ENCODE assay signal across 8 mouse cellular contexts in genomic region chr10:93282526-93282964, GRCm38 (mm10). TPM values are rescaled to one million over a fixed set of nuclear protein-coding genes. Genes with fewer than 3 reads are reported as not detected.
DNase-seq lines count a peak whose midpoint lies in the region; ATAC-seq and TF ChIP-seq lines count a peak whose summit lies in the region.

No protein-coding gene starts in this region.

- TF ChIP-seq CTCF in lung, embryonic 14.5 days (IDR thresholded peaks at IDR 0.05; ENCODE audit: low read depth) = no peak
- no peak for TF ChIP-seq CTCF in hindbrain, postnatal 0 days (IDR thresholded peaks at IDR 0.05; ENCODE audit: low read depth)

- DNase-seq in lung, embryonic 14.5 days = peak; percentile 76
- no peak for DNase-seq in lung, postnatal 25 days (ENCODE audit: low spot score)
- peak; percentile 61 for DNase-seq in hindbrain, postnatal 0 days (ENCODE audit: low spot score)
- no peak for DNase-seq in c-Kit-positive CD71-positive TER-119-positive erythroid progenitor cells, embryonic 14.5 days (ENCODE audit: low spot score)
- DNase-seq in left cerebral cortex, adult 9 months (ENCODE audit: low spot score in 2 of 2) = no peak

- ATAC-seq in lung, embryonic 14.5 days (ENCODE audit: insufficient read depth) = no peak
- ATAC-seq in forebrain, embryonic 16.5 days = peak; percentile 61
- ATAC-seq in hindbrain, postnatal 0 days = 0 out of 2 replicates have a peak, but pooled peaks have one; percentile 8
- ATAC-seq in midbrain, embryonic 16.5 days = 0 out of 2 replicates have a peak, but pooled peaks have one; percentile 6
- no peak for ATAC-seq in megakaryocyte progenitor cell, adult 5-6 weeks (replicated peaks; ENCODE audit: poor library complexity)

- no peak overlapping the region for H3K9ac ChIP-seq in lung, embryonic 14.5 days
- no peak overlapping the region for H3K9ac ChIP-seq in forebrain, embryonic 16.5 days (replicated peaks; ENCODE audit: low read depth, low read length)
- no peak overlapping the region for H3K9ac ChIP-seq in hindbrain, postnatal 0 days (replicated peaks; ENCODE audit: low read length)
- H3K9ac ChIP-seq in midbrain, embryonic 16.5 days (ENCODE audit: low read depth, low read length) = no peak overlapping the region

- H3K4me3 ChIP-seq in lung, embryonic 14.5 days (ENCODE audit: low read depth, low read length) = no peak overlapping the region
- H3K4me3 ChIP-seq in forebrain, embryonic 16.5 days (replicated peaks; ENCODE audit: low read length) = no peak overlapping the region
- no peak overlapping the region for H3K4me3 ChIP-seq in hindbrain, postnatal 0 days (ENCODE audit: low read length)
- H3K4me3 ChIP-seq in midbrain, embryonic 16.5 days (ENCODE audit: low read depth, low read length) = no peak overlapping the region

- H3K27ac ChIP-seq in lung, embryonic 14.5 days (ENCODE audit: low read depth) = no peak overlapping the region; the same call in 1 of the 2 replicates
- peak overlapping the region; percentile 42; the same call in 1 of the 2 replicates for H3K27ac ChIP-seq in forebrain, embryonic 16.5 days (ENCODE audit: low read length)
- no peak overlapping the region for H3K27ac ChIP-seq in hindbrain, postnatal 0 days
- H3K27ac ChIP-seq in midbrain, embryonic 16.5 days (ENCODE audit: low read length) = no peak overlapping the region

- no peaks in the 10 kb centered on the region for H3K4me1 ChIP-seq in lung, embryonic 14.5 days (ENCODE audit: insufficient read depth)
- H3K4me1 ChIP-seq in forebrain, embryonic 16.5 days (replicated peaks; ENCODE audit: control insufficient read depth, insufficient read depth, low read length) = peaks cover 12% of the 10 kb centered on the region
- 0 out of 2 replicates have a peak, but pooled peaks cover 2% of the 10 kb centered on the region for H3K4me1 ChIP-seq in hindbrain, postnatal 0 days (ENCODE audit: insufficient read depth, low read length)
- peaks cover 7% of the 10 kb centered on the region for H3K4me1 ChIP-seq in midbrain, embryonic 16.5 days (ENCODE audit: control insufficient read depth, insufficient read depth, low read length)

- H3K4me2 ChIP-seq in lung, embryonic 14.5 days = no peak overlapping the region
- no peak overlapping the region for H3K4me2 ChIP-seq in forebrain, embryonic 16.5 days (ENCODE audit: low read length)
- no peak overlapping the region for H3K4me2 ChIP-seq in hindbrain, postnatal 0 days (ENCODE audit: low read depth, low read length)
- H3K4me2 ChIP-seq in midbrain, embryonic 16.5 days (ENCODE audit: low read length) = no peak overlapping the region

- peaks cover 61% of the 10 kb centered on the region for H3K36me3 ChIP-seq in lung, embryonic 14.5 days (ENCODE audit: insufficient read depth)
- H3K36me3 ChIP-seq in forebrain, embryonic 16.5 days (ENCODE audit: control insufficient read depth, insufficient read depth) = no peaks in the 10 kb centered on the region
- no peaks in the 10 kb centered on the region for H3K36me3 ChIP-seq in hindbrain, postnatal 0 days (ENCODE audit: insufficient read depth, low read length)
- H3K36me3 ChIP-seq in midbrain, embryonic 16.5 days (ENCODE audit: control insufficient read depth, insufficient read depth, low read length) = no peaks in the 10 kb centered on the region

- no peaks in the 10 kb centered on the region for H3K27me3 ChIP-seq in lung, embryonic 14.5 days (ENCODE audit: insufficient read depth, low read length)
- H3K27me3 ChIP-seq in forebrain, embryonic 16.5 days (replicated peaks; ENCODE audit: control insufficient read depth, insufficient read depth, low read length) = no peaks in the 10 kb centered on the region
- H3K27me3 ChIP-seq in hindbrain, postnatal 0 days (ENCODE audit: insufficient read depth, low read length) = no peaks in the 10 kb centered on the region
- H3K27me3 ChIP-seq in midbrain, embryonic 16.5 days (ENCODE audit: control insufficient read depth, insufficient read depth, low read depth, low read length) = no peaks in the 10 kb centered on the region

- no peaks in the 10 kb centered on the region for H3K9me3 ChIP-seq in lung, embryonic 14.5 days (ENCODE audit: low read depth, low read length)
- 0 out of 2 replicates have a peak, but pooled peaks cover 3% of the 10 kb centered on the region for H3K9me3 ChIP-seq in forebrain, embryonic 16.5 days (ENCODE audit: control insufficient read depth, low read length)
- H3K9me3 ChIP-seq in hindbrain, postnatal 0 days (ENCODE audit: low read length) = no peaks in the 10 kb centered on the region
- H3K9me3 ChIP-seq in midbrain, embryonic 16.5 days (replicated peaks; ENCODE audit: control insufficient read depth, low read length, poor library complexity, severe bottlenecking) = no peaks in the 10 kb centered on the region

- WGBS in lung, embryonic 14.5 days = 57% methylated on average over 12 of the region's 12 CpGs
- 9% methylated on average over 12 of the region's 12 CpGs for WGBS in forebrain, embryonic 16.5 days
- WGBS in hindbrain, postnatal 0 days = 25% methylated on average over 12 of the region's 12 CpGs
- WGBS in midbrain, embryonic 16.5 days = 20% methylated on average over 12 of the region's 12 CpGs

RNA-seq across cellular contexts. Expression of gene Elk3, which starts 28.4 kb away (rescaled TPM):
- polyA plus RNA-seq in lung, embryonic 14.5 days (2014; fragmentation: Nextera tagmentation; extraction: Ambion mirVana) = 55.3 and 57.7 TPM in 2 replicates
- polyA plus RNA-seq in forebrain, embryonic 16.5 days (2015; fragmentation: Nextera tagmentation; extraction: Ambion mirVana) = 6.6 and 9.8 TPM in 2 replicates
- total RNA-seq in hindbrain, postnatal 0 days (2014; rRNA removed) = 7.6 and 9.5 TPM in 2 replicates
- polyA plus RNA-seq in hindbrain, postnatal 0 days (2015; fragmentation: Nextera tagmentation; extraction: Ambion mirVana) = 6.2 and 7.1 TPM in 2 replicates
- 6.4 and 6.5 TPM in 2 replicates for polyA plus RNA-seq in midbrain, embryonic 16.5 days (2015; fragmentation: Nextera tagmentation; extraction: Ambion mirVana)
- total RNA-seq in megakaryocyte progenitor cell, adult 5-6 weeks (2015) = 27.0 and 28.4 TPM in 2 replicates
- 15.9 and 17.6 TPM in 2 replicates for total RNA-seq in megakaryocyte progenitor cell, adult 5-6 weeks (2017)

Comparison
In these comparisons a context has a peak if more than half of its experiments do, and no peak if none do; other contexts are left out.
1. DNase-seq: peak in lung, embryonic 14.5 days (single experiment) and hindbrain, postnatal 0 days (single experiment); none in lung, postnatal 25 days (single experiment), c-Kit-positive CD71-positive TER-119-positive erythroid progenitor cells, embryonic 14.5 days (single experiment) and left cerebral cortex, adult 9 months (0 of 2).
2. ATAC-seq: peak in forebrain, embryonic 16.5 days (single experiment), hindbrain, postnatal 0 days (single experiment) and midbrain, embryonic 16.5 days (single experiment); none in lung, embryonic 14.5 days (single experiment) and megakaryocyte progenitor cell, adult 5-6 weeks (single experiment).